Mouse (Mus musculus): ENCODE data around the gene Kcnk10. TPM values are rescaled to one million over a fixed set of nuclear protein-coding genes. Genes with fewer than 3 reads are reported as not detected.

The Kcnk10 gene
- polyA plus RNA-seq, 1 experiment = 4.3 TPM

DNA sequence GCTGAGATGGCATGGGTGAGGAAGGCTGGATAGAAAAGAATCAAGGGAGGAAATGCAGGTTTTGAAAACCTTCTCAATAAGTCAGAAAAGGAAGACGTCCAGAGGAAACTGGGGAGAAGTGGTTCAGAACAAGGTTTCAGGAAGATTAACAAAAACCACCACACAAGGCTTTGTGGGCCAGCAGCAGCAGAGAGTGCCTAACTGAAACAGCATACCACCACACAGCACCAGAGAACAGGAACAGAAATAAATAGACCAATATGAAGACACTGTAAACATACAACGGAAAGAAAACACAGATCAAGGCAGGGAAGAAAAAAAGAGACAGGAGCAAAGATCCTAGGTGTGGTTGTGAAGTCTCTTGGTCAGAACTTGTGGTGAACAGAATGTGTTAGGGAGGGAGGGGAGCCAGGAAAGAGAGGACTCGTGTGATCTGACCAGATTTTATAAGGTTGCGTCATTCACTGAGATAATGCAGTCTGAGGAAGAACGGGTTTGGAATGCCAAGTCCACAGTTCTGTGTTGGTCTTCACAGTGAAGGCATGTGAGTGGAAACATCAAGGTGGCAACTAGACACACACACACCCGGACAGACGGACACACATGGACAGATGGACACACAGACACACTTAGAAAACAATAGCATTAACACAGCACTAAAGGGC, 21.0 kb downstream of the Kcnk10 start:
- Histone ChIP-seq H3K4me3 (ENCODE audit: insufficient read depth, low read length) (no peak overlapping the region), H3K4me1 (ENCODE audit: control insufficient read depth, insufficient read depth, low read length) (no peaks in the 10 kb centered on the region), H3K27ac (ENCODE audit: insufficient read depth, low read length) (no peak overlapping the region)
- no peak for TF ChIP-seq POLR2A (IDR thresholded peaks at IDR 0.05; ENCODE audit: extremely low read depth, insufficient read depth, low read length)

DNA sequence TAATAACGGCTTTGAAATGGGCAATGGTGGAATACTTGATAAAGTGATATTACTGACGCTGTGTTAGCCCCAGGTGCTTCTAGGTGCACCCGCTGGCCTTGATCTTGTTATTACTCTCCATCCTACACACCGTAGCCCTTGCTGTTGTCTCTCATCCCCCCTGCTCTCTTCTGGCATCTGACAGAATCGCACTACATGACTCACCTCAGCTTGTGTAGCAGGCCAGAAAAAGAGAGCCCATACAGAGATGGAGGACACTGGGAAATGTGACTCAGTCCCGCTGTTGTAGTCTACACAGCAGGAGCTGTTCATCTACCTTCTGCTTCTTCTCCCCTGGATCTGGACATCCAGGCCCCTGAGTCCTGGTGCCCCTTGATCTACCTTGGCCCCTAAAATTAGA, 28.1 kb downstream of the Kcnk10 start:
- Histone ChIP-seq H3K27ac (ENCODE audit: insufficient read depth, low read length) (no peak overlapping the region), H3K4me3 (ENCODE audit: insufficient read depth, low read length) (no peak overlapping the region), H3K4me1 (ENCODE audit: control insufficient read depth, insufficient read depth, low read length) (peaks cover 1% of the 10 kb centered on the region; the same call in 1 of the 2 replicates)
- no peak for TF ChIP-seq POLR2A (IDR thresholded peaks at IDR 0.05; ENCODE audit: extremely low read depth, insufficient read depth, low read length)
- TF ChIP-seq CTCF (IDR thresholded peaks at IDR 0.05; ENCODE audit: extremely low read depth, insufficient read depth, low read length) = no peak

DNA sequence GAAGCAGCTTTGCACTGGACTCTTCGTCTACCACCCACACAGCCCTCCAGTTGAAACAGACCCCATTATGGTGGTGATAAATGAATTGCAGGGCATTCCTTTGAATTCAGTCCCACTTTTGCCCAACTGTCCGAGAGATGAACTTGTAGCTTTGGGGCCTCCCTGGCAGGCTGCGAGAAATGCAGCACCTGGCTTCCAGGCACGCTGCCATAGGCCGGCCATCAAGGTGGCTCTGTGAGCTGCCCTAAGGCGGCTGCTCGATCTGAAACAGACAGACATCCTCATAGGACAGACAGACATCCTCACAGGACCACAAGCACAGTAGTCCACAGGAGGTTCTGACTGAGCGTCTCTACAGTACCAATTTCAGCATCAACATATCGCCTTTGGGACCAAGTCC, 30.0 kb downstream of the Kcnk10 start:
- Histone ChIP-seq H3K4me3 (ENCODE audit: insufficient read depth, low read length) (no peak overlapping the region), H3K27ac (ENCODE audit: insufficient read depth, low read length) (no peak overlapping the region), H3K4me1 (ENCODE audit: control insufficient read depth, insufficient read depth, low read length) (peaks cover 4% of the 10 kb centered on the region)
- TF ChIP-seq CTCF (IDR thresholded peaks at IDR 0.05; ENCODE audit: extremely low read depth, insufficient read depth, low read length) (no peak), POLR2A (IDR thresholded peaks at IDR 0.05; ENCODE audit: extremely low read depth, insufficient read depth, low read length) (no peak)

DNA sequence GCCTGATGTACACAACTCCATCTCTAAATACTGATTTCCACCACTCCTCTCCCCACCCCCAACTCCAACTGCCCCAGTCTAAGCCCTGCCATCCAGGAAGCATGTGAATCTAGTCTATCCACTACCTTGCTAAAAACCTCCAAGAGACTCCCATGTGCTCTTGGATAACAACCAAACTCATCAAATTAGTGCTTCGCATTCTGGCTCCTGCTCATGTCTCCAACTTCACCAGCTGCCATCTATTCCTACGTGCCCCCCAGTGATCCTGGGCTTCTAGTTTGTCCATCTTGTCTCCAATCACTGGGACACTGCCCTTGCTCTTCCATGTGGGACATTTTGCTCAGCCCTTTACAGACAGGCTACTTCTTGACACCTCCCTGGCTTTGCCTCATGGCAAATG, 32.2 kb downstream of the Kcnk10 start:
- no peak overlapping the region for H3K4me3 ChIP-seq (ENCODE audit: insufficient read depth, low read length)
- H3K27ac ChIP-seq (ENCODE audit: insufficient read depth, low read length) = no peak overlapping the region
- TF ChIP-seq CTCF (IDR thresholded peaks at IDR 0.05; ENCODE audit: extremely low read depth, insufficient read depth, low read length) = no peak
- peaks cover 4% of the 10 kb centered on the region for H3K4me1 ChIP-seq (ENCODE audit: control insufficient read depth, insufficient read depth, low read length)

DNA sequence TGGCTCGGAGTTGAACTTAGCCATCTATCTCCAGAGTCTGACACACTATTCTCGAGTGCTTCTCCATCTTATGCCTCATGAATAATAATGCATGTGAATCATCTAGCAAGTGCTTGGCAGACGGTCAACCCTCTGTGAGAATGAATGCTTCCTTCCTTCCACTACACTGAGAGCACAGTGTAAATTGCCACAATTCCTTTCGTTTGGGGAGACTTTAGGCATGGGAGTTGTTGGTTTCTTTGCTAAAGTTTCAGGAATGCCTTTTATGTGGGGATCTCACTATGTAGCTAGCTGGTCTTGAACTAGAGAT, 32.9 kb downstream of the Kcnk10 start:
- Histone ChIP-seq H3K27ac (ENCODE audit: insufficient read depth, low read length) (no peak overlapping the region), H3K4me3 (ENCODE audit: insufficient read depth, low read length) (no peak overlapping the region), H3K4me1 (ENCODE audit: control insufficient read depth, insufficient read depth, low read length) (peaks cover 4% of the 10 kb centered on the region)
- TF ChIP-seq POLR2A (IDR thresholded peaks at IDR 0.05; ENCODE audit: extremely low read depth, insufficient read depth, low read length) (no peak), CTCF (IDR thresholded peaks at IDR 0.05; ENCODE audit: extremely low read depth, insufficient read depth, low read length) (no peak)

DNA sequence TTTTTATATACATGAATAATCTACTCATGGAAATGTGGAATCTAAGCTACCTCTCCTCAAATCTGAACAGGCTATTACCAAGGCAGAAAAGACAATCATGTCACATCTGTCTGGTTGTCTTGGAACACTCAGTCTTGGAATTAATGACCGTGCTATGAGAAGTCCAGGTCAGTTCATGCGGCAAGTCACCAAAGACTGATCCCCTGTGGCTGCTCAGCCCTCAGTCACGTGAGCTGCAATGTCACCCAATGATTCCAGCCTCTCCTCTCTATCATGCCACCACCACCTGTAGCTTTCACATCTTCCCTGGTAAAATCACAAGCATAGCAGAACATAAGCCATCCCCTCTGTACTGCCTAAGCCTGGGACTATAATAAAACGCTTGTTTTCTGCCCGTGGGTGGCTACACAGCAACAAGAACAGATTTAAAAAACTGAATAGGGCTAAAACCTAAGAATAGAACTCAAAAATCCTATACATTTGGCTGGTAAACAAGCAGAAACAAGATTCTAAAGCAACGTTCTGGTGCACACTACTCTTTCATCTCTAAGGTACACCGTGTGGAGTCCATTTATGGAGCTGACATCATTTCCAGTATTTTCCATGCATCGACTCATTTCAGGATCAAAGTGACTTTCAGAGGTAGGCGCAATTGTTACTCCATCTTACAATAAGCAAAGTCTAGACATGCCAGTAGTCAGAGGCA, 33.4 kb downstream of the Kcnk10 start:
- Histone ChIP-seq H3K27ac (ENCODE audit: insufficient read depth, low read length) (no peak overlapping the region), H3K4me1 (ENCODE audit: control insufficient read depth, insufficient read depth, low read length) (peaks cover 4% of the 10 kb centered on the region), H3K4me3 (ENCODE audit: insufficient read depth, low read length) (no peak overlapping the region)
- no peak for TF ChIP-seq CTCF (IDR thresholded peaks at IDR 0.05; ENCODE audit: extremely low read depth, insufficient read depth, low read length)
- no peak for TF ChIP-seq POLR2A (IDR thresholded peaks at IDR 0.05; ENCODE audit: extremely low read depth, insufficient read depth, low read length)

DNA sequence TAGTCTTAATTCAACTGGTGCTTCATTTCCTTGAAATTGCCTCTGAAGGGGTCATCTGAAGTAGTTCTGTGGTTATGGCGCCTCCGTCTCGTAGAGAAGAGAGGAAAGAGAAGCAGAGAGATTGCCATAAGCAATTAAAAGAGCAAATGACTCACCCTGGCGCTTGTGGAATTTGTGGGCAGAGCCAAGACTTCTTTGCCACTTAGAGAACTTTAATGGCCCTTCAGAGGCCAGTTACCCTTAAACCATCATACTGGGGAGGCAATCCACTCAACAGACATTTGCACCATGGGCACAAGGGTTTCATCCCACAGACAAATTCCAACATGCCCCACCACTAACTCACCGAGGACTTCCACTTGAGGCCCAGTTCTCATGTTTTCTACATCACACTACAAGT, 41.4 kb downstream of the Kcnk10 start:
- peaks cover 5% of the 10 kb centered on the region for H3K4me1 ChIP-seq (ENCODE audit: control insufficient read depth, insufficient read depth, low read length)
- no peak overlapping the region for H3K4me3 ChIP-seq (ENCODE audit: insufficient read depth, low read length)
- TF ChIP-seq CTCF (IDR thresholded peaks at IDR 0.05; ENCODE audit: extremely low read depth, insufficient read depth, low read length) (no peak), POLR2A (IDR thresholded peaks at IDR 0.05; ENCODE audit: extremely low read depth, insufficient read depth, low read length) (no peak)
- H3K27ac ChIP-seq (ENCODE audit: insufficient read depth, low read length) = no peak overlapping the region

DNA sequence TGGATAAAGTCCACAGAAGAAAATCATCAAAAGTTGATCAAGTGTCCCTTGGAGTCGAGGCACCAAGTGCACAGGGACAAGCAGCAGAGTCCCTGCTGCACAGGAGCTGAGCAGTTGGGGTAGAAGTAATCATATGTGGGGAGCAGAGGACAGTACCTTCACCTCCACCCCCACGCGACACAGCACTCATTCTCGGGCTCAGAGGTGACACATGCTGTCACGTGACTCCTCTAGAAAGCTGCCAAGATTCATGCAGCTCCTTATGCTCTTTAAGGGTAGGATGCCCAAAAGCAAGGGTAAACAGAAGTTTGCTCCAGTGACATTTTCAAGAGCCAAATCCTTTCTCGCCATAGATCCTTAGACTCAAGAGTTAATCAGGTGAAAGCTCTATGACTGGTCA, 42.1 kb downstream of the Kcnk10 start:
- Histone ChIP-seq H3K4me1 (ENCODE audit: control insufficient read depth, insufficient read depth, low read length) (peaks cover 5% of the 10 kb centered on the region), H3K27ac (ENCODE audit: insufficient read depth, low read length) (no peak overlapping the region), H3K4me3 (ENCODE audit: insufficient read depth, low read length) (no peak overlapping the region)
- TF ChIP-seq POLR2A (IDR thresholded peaks at IDR 0.05; ENCODE audit: extremely low read depth, insufficient read depth, low read length) = no peak
- no peak for TF ChIP-seq CTCF (IDR thresholded peaks at IDR 0.05; ENCODE audit: extremely low read depth, insufficient read depth, low read length)

DNA sequence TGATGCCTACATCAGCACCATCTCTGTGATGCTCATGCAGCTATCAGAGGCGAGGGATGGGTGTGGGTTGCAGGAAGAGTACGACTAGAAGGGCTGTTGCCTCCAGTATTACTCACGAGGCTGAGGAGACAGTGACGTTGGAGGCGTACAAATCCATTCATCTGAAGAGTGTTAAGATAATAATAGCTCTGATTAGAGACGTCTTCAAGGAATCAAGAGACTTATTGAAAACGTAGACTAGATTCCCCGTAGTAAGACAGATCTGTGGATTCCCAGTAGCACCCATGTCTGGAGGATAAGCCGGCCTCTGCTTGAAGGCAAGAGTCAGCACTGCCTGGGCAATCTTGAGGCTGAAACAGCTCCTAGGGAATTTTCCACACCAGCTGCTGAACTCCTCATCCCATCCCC, 42.6 kb downstream of the Kcnk10 start:
- TF ChIP-seq CTCF (IDR thresholded peaks at IDR 0.05; ENCODE audit: extremely low read depth, insufficient read depth, low read length) = no peak
- no peak for TF ChIP-seq POLR2A (IDR thresholded peaks at IDR 0.05; ENCODE audit: extremely low read depth, insufficient read depth, low read length)
- no peak overlapping the region for H3K4me3 ChIP-seq (ENCODE audit: insufficient read depth, low read length)
- no peak overlapping the region for H3K27ac ChIP-seq (ENCODE audit: insufficient read depth, low read length)
- H3K4me1 ChIP-seq (ENCODE audit: control insufficient read depth, insufficient read depth, low read length) = peaks cover 5% of the 10 kb centered on the region

DNA sequence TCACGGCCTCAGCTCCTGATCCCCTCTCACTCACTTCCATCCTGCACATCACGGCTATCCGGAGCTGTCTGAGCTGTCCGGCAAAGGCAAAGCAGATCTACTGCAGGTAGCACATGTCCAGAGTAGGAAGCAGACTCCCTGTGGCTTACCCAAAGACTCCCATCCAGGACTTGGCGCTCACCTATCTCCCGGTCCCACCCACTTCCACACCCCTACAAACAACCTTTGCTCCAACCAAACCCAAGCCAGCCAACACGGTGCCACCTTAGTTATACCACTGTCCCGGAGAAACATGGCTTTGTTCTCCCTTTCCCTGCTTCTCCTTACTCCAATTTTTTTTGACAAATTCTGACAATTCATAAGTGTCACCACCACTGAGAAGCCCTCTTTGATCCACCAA, 49.5 kb downstream of the Kcnk10 start:
- TF ChIP-seq CTCF (IDR thresholded peaks at IDR 0.05; ENCODE audit: extremely low read depth, insufficient read depth, low read length) (no peak), POLR2A (IDR thresholded peaks at IDR 0.05; ENCODE audit: extremely low read depth, insufficient read depth, low read length) (no peak)
- Histone ChIP-seq H3K27ac (ENCODE audit: insufficient read depth, low read length) (no peak overlapping the region), H3K4me3 (ENCODE audit: insufficient read depth, low read length) (no peak overlapping the region), H3K4me1 (ENCODE audit: control insufficient read depth, insufficient read depth, low read length) (no peaks in the 10 kb centered on the region; the same call in 1 of the 2 replicates)

All from cortical plate, adult 2 months (tissue).